Mouse (Mus musculus) liver, adult (tissue): ENCODE measurements around the gene Med23.

ENCODE experiments used
- GATA4 ChIP-seq: IDR thresholded peaks from 2 replicates; pipeline ENCODE4 v1.6.1; 2014; ENCODE audit warnings: mild to moderate bottlenecking, low read length; ENCODE audit not compliant: insufficient replicate concordance

The Med23 gene

GRCm38 (mm10) chr10:24928072-24928471 is 58.3 kb downstream of the Med23 start:
- peak; percentile 14; the same call in 1 of the 2 replicates for TF ChIP-seq GATA4

GRCm38 (mm10) chr10:24930143-24930542 is 60.4 kb downstream of the Med23 start:
- TF ChIP-seq GATA4, result no peak

- no peak for TF ChIP-seq GATA4
Measured at GRCm38 (mm10) chr10:24947871-24948270, 78.1 kb downstream of the Med23 start.

GRCm38 (mm10) chr10:24948278-24948677 is 78.5 kb downstream of the Med23 start:
- TF ChIP-seq GATA4, result no peak

GRCm38 (mm10) chr10:24950223-24950622 is 80.4 kb downstream of the Med23 start:
- TF ChIP-seq GATA4, result no peak

- TF ChIP-seq GATA4, result no peak
Measured at GRCm38 (mm10) chr10:24951575-24951974, 81.8 kb downstream of the Med23 start.

GRCm38 (mm10) chr10:24952549-24952948 is 82.8 kb downstream of the Med23 start:
- TF ChIP-seq GATA4, result no peak

- TF ChIP-seq GATA4, result no peak
Measured at GRCm38 (mm10) chr10:24953876-24954275, 84.1 kb downstream of the Med23 start.

GRCm38 (mm10) chr10:24958280-24959042 is 88.7 kb downstream of the Med23 start:
- no peak for TF ChIP-seq GATA4

- peak; percentile 74; the same call in 1 of the 2 replicates for TF ChIP-seq GATA4
Measured at GRCm38 (mm10) chr10:24959043-24959916, 89.5 kb downstream of the Med23 start.

GRCm38 (mm10) chr10:24961112-24961511 is 91.3 kb downstream of the Med23 start:
- no peak for TF ChIP-seq GATA4

GRCm38 (mm10) chr10:24961889-24962288 is 92.1 kb downstream of the Med23 start:
- no peak for TF ChIP-seq GATA4
